Mouse (Mus musculus) liver, adult (tissue): ENCODE data around the gene Zranb3.

Experiments used
- GATA4 ChIP-seq: IDR thresholded peaks from 2 replicates; pipeline ENCODE4 v1.6.1; 2014; ENCODE audit warnings: mild to moderate bottlenecking, low read length; ENCODE audit not compliant: insufficient replicate concordance

Gene Zranb3

DNA sequence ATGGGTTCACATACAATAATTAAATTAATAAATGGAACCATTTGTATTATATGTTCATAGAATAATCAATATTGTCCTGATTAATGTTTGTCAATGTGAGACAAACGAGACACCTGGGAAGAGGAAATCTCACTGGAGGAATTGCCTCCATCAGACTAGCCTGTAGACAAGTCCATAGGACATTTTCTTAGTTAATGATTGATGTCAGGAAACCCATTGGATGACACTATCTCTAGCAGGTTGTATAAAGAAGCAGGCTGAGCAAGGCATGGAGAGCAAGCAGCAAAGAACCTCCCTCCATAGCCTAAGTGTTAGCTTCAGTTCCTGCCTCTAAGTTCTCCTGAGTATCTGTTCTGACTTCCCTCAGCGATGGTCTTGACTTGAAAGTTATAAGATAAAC lies 169.4 kb downstream of the Zranb3 start:
- TF ChIP-seq GATA4: no peak

DNA sequence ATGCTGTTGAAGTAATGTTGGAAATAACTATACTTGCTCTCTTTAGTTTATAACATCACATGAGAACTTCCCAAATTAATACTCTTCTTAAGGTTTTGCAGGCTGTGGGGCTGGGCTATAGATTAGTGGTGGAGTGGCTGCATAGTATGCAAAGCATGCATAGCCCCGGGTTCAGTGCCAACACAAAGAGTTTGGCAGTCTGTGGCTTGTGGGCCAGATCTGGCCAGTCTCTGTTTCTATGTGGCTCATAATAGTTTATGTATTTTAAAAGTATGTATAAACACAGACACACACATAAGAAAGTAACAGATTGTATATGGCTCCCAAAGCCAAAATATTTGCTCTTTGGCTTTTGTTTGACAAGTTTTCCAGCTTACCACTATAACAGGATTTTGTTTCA lies 187.0 kb downstream of the Zranb3 start:
- TF ChIP-seq GATA4: no peak

DNA sequence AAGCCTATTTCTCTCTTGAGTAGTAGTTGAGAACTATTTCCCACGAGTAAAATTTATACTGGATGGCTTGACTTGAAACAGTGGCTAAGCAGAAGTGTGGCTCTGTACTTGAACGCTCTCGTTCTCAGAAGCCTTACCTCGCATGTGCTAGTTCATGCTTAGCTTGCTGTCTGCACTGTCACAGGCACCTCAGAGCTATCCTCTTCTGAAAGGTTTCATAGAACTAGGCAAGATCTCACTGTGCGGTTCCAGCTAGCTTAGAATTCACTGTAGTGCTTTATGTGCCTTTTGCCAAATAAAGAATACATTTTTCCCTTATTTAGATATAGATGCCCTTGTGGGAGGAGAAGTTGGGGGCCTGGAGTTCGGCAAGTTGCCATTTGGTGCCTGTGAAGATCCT lies 187.5 kb downstream of the Zranb3 start:
- TF ChIP-seq GATA4: no peak

DNA sequence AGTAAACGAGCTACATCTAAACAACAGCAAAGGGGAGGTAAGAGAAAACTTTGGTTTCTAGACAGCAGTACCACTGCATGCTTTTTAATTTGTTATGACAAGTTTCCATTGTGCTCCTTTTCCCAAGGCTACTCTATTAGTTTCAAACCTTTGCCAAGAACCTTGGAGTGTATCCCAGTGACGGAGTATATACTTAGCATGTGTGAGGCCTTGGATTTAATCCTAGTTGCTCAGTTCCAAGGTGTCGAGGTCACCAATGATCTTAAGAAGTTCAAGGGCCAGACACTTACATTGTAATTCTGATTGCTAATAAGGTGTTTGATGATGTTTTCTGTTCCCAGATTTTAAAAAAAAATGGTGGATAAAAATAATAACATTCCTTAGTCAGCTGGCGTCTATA lies 189.7 kb downstream of the Zranb3 start:
- no peak for TF ChIP-seq GATA4

DNA sequence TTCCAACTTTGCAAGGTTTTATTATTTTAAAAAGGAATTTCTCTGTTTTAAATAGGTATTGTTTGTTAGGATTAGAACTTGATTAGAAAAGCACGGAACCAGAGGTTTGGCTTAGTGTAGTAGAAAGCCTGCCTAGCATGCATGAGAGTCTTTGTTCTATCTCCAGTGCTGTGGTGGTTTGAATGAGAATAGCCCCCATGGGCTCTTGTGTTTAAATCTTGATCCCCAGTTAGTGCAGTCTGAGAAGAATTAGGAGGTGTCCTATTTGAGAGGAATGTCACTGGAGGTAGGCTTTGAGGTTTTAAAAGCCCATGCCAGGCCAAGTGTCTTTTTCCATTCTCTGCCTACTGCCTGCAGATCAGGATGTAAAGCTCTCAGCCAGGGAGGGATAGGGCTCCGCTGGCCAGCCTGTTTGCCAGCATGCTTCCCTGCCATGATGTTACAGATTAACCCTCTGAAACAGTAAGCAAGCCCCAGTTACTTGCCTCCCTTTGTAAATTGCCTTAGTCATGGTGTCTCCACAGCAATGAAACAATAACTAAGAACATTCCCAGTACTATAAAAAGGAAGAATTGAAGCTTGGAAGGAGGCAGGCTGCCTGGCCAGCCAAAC lies 198.0 kb downstream of the Zranb3 start:
- TF ChIP-seq GATA4: no peak
